Mouse (Mus musculus) urinary bladder, postnatal 25 days (tissue): ENCODE measurements around the gene Lsm14a.

Experiments
- DNase-seq: peaks from one replicate; pipeline ENCODE4 v3.0.0; 2022; ENCODE audit warnings: low spot score

Lsm14a gene

DNA sequence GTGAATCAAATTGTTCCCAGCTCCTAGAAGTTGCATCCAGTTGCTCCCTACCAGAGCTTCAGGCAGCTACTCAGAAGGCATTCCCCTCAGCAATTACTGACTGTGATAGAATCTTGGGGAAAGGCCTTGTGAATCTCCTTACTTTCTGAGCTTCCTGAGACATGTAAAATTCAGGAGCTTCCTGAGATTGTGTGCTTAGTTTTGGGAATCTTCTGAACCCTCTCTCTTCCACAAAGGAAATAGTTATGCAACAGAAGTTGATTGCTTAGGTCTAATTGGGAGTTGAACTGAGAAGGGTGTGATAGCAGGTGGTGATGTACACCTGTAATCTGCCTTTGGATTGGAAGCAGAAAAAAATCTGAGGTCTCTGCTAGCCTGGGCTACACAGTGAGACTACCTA lies at the start of gene Lsm14a:
Gene Lsm14a, minus strand, starts transcription at position 101 of the 400 bp plus-strand sequence.
- DNase-seq = no peak

- DNase-seq = no peak
Observed at GRCm38 (mm10) chr7:34438903-34439302, 45.8 kb upstream of the Lsm14a start.

- no peak for DNase-seq
Observed at GRCm38 (mm10) chr7:34433597-34433996, 40.5 kb upstream of the Lsm14a start.

DNA sequence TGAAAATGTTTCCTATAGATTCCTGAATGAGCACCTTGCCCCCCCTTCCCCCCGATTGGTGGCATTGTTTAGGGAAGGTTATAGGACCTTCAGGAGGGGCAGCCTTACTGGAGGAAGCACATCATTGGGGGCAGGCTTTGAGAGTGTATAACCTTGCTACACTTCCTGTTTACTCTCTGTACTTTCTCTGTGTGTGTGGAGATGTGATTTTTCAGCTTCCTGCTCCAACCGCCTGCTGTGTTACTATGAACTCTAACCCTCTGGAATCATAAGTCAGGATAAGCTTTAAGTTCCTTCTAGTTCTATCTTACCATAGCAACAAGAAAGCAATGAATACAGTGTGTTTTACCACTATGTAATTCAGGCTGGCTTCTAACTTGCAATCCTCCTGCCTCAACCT lies 28.1 kb upstream of the Lsm14a start:
- DNase-seq = no peak

DNA sequence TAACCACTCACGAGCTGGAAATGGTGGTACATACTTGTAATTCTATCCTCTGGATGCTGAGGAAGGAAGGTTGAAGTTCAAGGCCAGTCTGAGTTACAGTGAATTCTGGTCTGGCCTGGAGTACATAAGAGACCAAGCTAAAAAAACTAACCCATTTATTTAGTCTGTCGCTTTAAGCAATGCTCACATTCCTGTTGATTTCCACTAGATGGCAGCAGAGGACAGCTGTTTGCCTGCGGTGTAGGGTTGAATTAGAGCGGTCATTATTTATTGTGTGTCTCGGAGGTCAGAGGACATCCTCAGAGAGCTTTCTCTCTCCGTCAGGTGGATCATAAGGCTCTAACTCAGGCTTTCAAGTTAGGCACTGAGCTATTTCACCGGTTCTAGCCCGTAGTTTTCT lies 14.4 kb upstream of the Lsm14a start:
- DNase-seq = no peak

DNA sequence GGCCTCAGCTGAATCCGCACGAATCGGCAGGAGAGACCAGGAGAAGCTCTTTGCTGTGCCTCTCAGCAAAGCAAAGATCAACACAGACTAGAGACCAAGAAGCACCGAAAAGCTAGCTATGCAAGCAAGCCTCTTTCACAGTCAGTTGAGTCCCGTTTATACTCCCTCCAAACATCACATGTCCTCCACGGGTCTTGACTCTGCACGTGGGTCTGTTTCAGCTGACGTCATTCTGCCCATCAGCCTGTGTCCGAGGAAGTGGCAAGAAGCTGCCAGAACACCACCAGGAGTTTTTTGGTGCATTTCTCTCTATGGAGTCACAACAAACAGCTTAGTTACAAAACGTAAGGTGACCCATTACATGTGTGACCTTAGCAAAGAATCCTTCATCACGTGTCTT lies 10.8 kb upstream of the Lsm14a start:
- no peak for DNase-seq

DNA sequence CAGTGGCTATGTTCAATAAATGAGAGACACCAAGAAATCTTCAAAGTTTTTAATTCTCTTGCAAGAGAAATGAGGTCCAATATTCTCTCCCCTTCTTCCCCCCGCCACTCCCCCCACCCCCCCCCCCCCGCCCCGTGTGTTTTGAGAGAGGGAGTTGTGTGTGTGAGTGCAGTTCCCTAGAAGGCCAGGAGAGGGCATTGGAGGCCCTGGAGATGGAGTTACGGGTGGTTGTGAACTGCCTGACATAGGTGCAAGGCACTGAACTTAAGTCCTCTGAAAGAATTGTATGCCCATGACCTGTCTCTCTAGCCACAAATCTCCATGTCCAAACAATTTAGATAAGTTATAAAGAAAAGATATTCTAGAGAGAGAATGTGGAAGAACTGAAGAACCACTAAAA lies 7.0 kb upstream of the Lsm14a start:
- DNase-seq = no peak

GRCm38 (mm10) chr7:34398831-34399230 lies 5.7 kb upstream of the Lsm14a start:
- DNase-seq = no peak

- no peak for DNase-seq
Observed at GRCm38 (mm10) chr7:34396791-34397190, 3.7 kb upstream of the Lsm14a start.

GRCm38 (mm10) chr7:34395761-34396160 lies 2.6 kb upstream of the Lsm14a start:
- DNase-seq = no peak

GRCm38 (mm10) chr7:34394636-34395035 lies 1.5 kb upstream of the Lsm14a start:
- DNase-seq = no peak

GRCm38 (mm10) chr7:34394091-34394490 lies 976 bp upstream of the Lsm14a start:
- no peak for DNase-seq

GRCm38 (mm10) chr7:34392335-34392734 lies 780 bp downstream of the Lsm14a start:
- DNase-seq = no peak

- no peak for DNase-seq
Observed at GRCm38 (mm10) chr7:34391711-34392110, 1.4 kb downstream of the Lsm14a start.

- no peak for DNase-seq
Observed at GRCm38 (mm10) chr7:34390834-34391155, 2.3 kb downstream of the Lsm14a start.

GRCm38 (mm10) chr7:34390111-34390833 lies 2.8 kb downstream of the Lsm14a start:
- peak; percentile 19 for DNase-seq

DNA sequence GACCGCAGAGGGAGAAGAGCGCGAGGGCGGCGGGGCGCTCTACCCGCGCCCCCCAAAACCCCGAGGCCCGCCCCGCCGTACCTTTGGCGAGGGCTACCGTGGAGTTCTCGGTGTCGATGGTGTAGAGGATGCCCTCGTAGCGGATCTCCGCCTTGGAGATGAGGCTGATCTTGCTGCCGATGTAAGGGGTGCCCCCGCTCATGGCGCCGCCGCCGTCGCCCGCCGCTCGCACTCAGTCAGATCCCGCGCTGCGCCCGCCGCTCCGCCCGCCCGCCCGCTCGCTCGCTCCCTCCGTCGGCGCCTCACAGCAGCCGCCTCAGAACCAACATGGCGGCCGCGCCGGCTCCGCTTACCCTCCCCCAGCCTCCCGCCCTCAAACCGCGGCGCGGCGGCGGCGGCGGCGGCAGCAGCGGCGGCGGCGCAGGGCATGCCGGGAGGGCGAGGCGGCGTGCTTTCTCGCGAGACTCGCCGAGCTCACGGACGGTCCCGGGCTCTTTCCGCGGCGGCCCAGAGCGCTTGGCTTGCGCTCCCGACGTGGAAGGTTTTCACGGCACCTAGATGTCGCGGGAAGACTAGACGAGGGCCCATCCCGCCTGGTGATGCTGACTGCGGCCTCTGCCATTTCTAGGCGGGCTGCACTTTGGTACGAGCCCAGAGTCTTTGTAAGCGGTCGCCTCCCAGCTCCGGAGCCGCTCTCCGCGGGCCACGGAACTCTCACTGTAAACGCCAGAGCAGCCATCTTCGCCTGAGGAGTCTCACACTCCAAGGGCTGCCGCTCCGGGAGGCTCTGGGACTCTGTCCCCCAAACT lies 3.6 kb downstream of the Lsm14a start:
- DNase-seq = peak; percentile 94

GRCm38 (mm10) chr7:34388445-34389276 lies 4.5 kb downstream of the Lsm14a start:
- DNase-seq = peak; percentile 66

DNA sequence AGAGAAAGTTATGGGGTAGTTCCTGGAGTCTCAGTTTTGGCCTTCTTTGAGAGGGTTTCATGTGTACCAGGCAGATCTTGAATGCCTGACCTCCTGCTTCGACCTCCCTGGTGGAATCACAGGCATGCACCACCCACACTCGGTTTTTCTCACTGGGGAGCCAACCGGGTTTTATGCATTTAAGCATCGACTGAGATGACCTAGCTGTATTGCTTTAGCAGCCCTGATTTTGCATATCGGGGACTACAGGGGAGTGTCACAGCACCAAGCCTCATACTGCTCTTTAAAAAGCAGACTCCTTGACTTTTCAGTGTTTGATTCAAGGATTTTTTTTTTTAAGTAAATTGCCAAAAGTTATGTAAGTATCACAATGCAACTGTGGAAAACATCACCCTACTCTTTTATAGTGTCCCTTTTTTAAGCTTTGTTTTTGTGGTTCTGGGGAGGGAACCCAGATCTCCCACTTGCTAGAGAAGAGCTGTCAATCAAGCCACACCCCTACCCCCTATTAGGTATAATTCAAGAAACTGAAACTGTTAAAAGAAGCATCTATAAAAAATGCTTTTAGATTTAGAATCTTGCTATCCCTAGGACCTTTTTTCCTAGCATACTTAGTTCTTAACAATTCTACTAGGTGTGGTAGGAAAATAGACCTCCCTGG lies 5.2 kb downstream of the Lsm14a start:
- DNase-seq = no peak

DNA sequence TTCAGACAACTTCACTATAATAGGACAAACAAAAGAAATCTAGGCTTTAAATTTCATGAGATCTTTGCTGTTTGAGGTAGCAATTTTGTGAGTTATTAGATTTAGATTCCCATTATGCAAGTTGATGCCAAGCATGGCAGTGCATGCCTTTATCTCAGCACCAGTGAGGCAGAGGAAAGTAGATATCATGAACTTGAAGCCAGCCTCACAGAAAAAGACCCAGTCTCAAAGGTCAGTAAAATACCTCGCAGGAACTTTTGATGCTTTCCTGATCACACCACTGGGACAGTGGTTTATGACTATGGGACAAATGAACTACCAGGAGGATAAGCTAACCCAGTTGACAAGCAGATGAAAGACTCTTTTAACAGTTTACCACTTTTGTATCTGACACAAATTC lies 10.3 kb downstream of the Lsm14a start:
- no peak for DNase-seq

DNA sequence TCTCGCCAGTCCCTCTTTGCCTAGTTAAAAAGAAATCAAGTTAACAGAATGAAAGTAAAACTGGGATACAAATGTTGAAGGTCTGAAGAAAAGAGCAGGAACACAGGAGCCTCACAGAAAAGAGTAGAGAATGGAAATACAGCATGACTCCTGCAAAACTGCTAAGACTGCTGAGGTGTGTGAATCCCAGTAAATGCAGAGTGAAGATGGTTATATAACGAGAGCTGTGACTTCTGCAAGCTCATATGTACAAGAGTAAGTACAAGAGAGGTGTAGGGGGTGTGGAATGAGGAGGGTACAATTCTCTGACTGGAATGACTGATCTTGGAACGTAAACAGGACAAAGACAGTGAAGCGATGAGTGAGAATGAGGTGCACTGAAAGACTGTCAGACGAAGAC lies 11.4 kb downstream of the Lsm14a start:
- DNase-seq = no peak

DNA sequence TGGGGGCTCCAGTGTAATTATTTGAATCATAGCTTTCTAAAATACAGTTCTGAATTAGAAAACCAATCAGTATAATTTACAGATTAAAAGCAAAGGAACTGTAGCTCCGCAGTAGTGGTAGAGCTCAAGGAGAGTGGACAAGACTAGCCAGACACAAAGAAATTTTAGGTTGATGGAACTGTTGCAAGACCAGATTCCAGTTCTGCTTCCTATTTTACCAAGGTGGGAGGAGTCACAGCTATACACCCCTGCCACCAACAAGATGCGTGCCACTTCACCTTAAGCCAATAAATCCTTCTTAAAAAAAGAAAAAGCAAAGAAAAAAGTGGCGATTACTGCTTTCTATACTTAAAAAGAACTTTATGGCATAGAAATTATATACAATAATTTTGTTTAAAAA lies 12.8 kb downstream of the Lsm14a start:
- DNase-seq = no peak
